ENCODE assay signal across 19 mouse cellular contexts in genomic region chr7:77303227-77303626, GRCm38 (mm10).
A peak's percentile ranks its signal among the peaks of the same experiment; 100 is the strongest.
DNase-seq lines count a peak whose midpoint lies in the region; ATAC-seq lines count a peak whose summit lies in the region.
"Had no signal": no experiment of that assay in that cellular context is flagged by ENCODE, and none has a peak within 500 bp of the region (broad histone marks: within the 10 kb centered on the region; RNA-seq: fewer than 3 reads in every experiment).

No protein-coding gene starts in this region.

- H3K9ac ChIP-seq in heart, embryonic 15.5 days, result no peak overlapping the region
- no peak overlapping the region for H3K9ac ChIP-seq in neural tube, embryonic 13.5 days
- no peak overlapping the region for H3K9ac ChIP-seq in kidney, embryonic 15.5 days
- no peak overlapping the region for H3K9ac ChIP-seq in forebrain, embryonic 13.5 days
- H3K9ac ChIP-seq: forebrain, postnatal 0 days; hindbrain, embryonic 12.5 days; midbrain, embryonic 15.5 days had no signal

- 44% methylated on average over 3 of the region's 3 CpGs for WGBS in heart, embryonic 15.5 days
- 42% methylated on average over 3 of the region's 3 CpGs for WGBS in neural tube, embryonic 13.5 days
- WGBS in kidney, embryonic 15.5 days, result 45% methylated on average over 3 of the region's 3 CpGs
- 35% methylated on average over 3 of the region's 3 CpGs for WGBS in forebrain, embryonic 13.5 days

- no peaks in the 10 kb centered on the region for H3K36me3 ChIP-seq in heart, embryonic 15.5 days
- H3K36me3 ChIP-seq in neural tube, embryonic 13.5 days, result no peaks in the 10 kb centered on the region
- no peaks in the 10 kb centered on the region for H3K36me3 ChIP-seq in kidney, embryonic 15.5 days
- H3K36me3 ChIP-seq in forebrain, embryonic 13.5 days (ENCODE audit: poor library complexity, severe bottlenecking), result no peaks in the 10 kb centered on the region
- H3K36me3 ChIP-seq: hindbrain, embryonic 12.5 days; midbrain, embryonic 15.5 days had no signal

- no peak for ATAC-seq in heart, embryonic 15.5 days (replicated peaks; ENCODE audit: insufficient number of reproducible peaks, insufficient read depth, low FRiP score, low read depth)
- ATAC-seq in neural tube, embryonic 13.5 days (ENCODE audit: low read depth), result no peak
- ATAC-seq in kidney, embryonic 15.5 days (replicated peaks; ENCODE audit: low FRiP score), result peak; percentile 49; the same call in 1 of the 2 replicates
- ATAC-seq in forebrain, embryonic 13.5 days, result no peak
- ATAC-seq: forebrain, postnatal 0 days; intestine, embryonic 16.5 days; midbrain, embryonic 15.5 days had no signal

- no peak overlapping the region for H3K4me3 ChIP-seq in heart, embryonic 15.5 days
- no peak overlapping the region for H3K4me3 ChIP-seq in neural tube, embryonic 13.5 days
- no peak overlapping the region for H3K4me3 ChIP-seq in kidney, embryonic 15.5 days (replicated peaks)
- no peak overlapping the region for H3K4me3 ChIP-seq in forebrain, embryonic 13.5 days
- H3K4me3 ChIP-seq: hindbrain, embryonic 12.5 days; left cerebral cortex, adult 2 months had no signal

- intact Hi-C loops in heart, postnatal 10 days (cut with DNase I), result no loop called here

- no peaks in the 10 kb centered on the region for H3K27me3 ChIP-seq in heart, embryonic 15.5 days
- no peaks in the 10 kb centered on the region for H3K27me3 ChIP-seq in neural tube, embryonic 13.5 days
- H3K27me3 ChIP-seq in kidney, embryonic 15.5 days, result no peaks in the 10 kb centered on the region
- H3K27me3 ChIP-seq in forebrain, embryonic 13.5 days, result peaks cover 18% of the 10 kb centered on the region
- H3K27me3 ChIP-seq: hindbrain, embryonic 12.5 days; midbrain, embryonic 15.5 days had no signal

- peak overlapping the region; percentile 21 for H3K4me2 ChIP-seq in heart, embryonic 15.5 days
- H3K4me2 ChIP-seq in neural tube, embryonic 13.5 days, result peak overlapping the region; percentile 39
- 0 out of 2 replicates have a peak overlapping the region, but pooled peaks have one; percentile 36 for H3K4me2 ChIP-seq in kidney, embryonic 15.5 days
- H3K4me2 ChIP-seq in forebrain, embryonic 13.5 days, result no peak overlapping the region

- no peak overlapping the region for H3K27ac ChIP-seq in heart, embryonic 15.5 days
- H3K27ac ChIP-seq in neural tube, embryonic 13.5 days (replicated peaks), result no peak overlapping the region
- no peak overlapping the region for H3K27ac ChIP-seq in kidney, embryonic 15.5 days
- H3K27ac ChIP-seq in forebrain, embryonic 13.5 days, result no peak overlapping the region
- H3K27ac ChIP-seq: hindbrain, embryonic 12.5 days; left cerebral cortex, adult 2 months; macrophage; midbrain, embryonic 15.5 days had no signal

- DNase-seq in heart, postnatal 10 days, result no peak
- no peak for DNase-seq in neural tube, embryonic 10.5 days (ENCODE audit: extremely low spot score, low spot score)
- DNase-seq in left cerebral cortex, adult 9 months (ENCODE audit: low spot score in 2 of 2), result no peak
- DNase-seq: adrenal gland, postnatal 36 days; cerebellum, adult 9-10 months; forebrain, postnatal 0 days; gastrocnemius, postnatal 25 days; liver; lung, adult 18-20 months; thymus, adult 2 months had no signal

- peaks cover 4% of the 10 kb centered on the region; the same call in 1 of the 2 replicates for H3K4me1 ChIP-seq in heart, embryonic 15.5 days (replicated peaks)
- H3K4me1 ChIP-seq in neural tube, embryonic 13.5 days (replicated peaks), result peaks cover 15% of the 10 kb centered on the region
- H3K4me1 ChIP-seq in kidney, embryonic 15.5 days, result peaks cover 4% of the 10 kb centered on the region; the same call in 1 of the 2 replicates
- H3K4me1 ChIP-seq in forebrain, embryonic 13.5 days, result no peaks in the 10 kb centered on the region
- H3K4me1 ChIP-seq: hindbrain, embryonic 12.5 days had no signal

- H3K9me3 ChIP-seq in heart, embryonic 15.5 days (replicated peaks), result no peaks in the 10 kb centered on the region
- H3K9me3 ChIP-seq in neural tube, embryonic 13.5 days, result no peaks in the 10 kb centered on the region
- no peaks in the 10 kb centered on the region for H3K9me3 ChIP-seq in kidney, embryonic 15.5 days (replicated peaks)
- no peaks in the 10 kb centered on the region for H3K9me3 ChIP-seq in forebrain, embryonic 13.5 days (replicated peaks)
- H3K9me3 ChIP-seq: hindbrain, embryonic 12.5 days; midbrain, embryonic 15.5 days had no signal
